Mouse (Mus musculus) lung, postnatal 0 days (tissue): ENCODE data around the gene Prdx6. TPM values are rescaled to one million over a fixed set of nuclear protein-coding genes. Genes with fewer than 3 reads are reported as not detected.

Source experiments
- ATAC-seq: fragments of 200-750 bp; cut with Nextera tagmentation; 2 replicates; pipeline ENCODE4 v1.8.0; 2017; ENCODE audit warnings: moderate library complexity
- DNase-seq: peaks from one replicate; pipeline ENCODE4 v3.0.0-alpha.2; 2016; ENCODE audit warnings: low spot score
- H3K27ac ChIP-seq: fragments of 300-500 bp; sonication (generic); 2 replicates; pipeline ENCODE4 v1.5.1; 2014; ENCODE audit warnings: antibody characterized with exemption, mild to moderate bottlenecking, low read length, mixed read lengths
- H3K27me3 ChIP-seq: fragments of 300-500 bp; sonication (generic); replicated peaks from 2 replicates; pipeline ENCODE4 v1.6.1; 2014; ENCODE audit warnings: low read length, mixed read lengths; ENCODE audit not compliant: insufficient read depth
- H3K36me3 ChIP-seq: fragments of 300-500 bp; sonication (generic); 2 replicates; pipeline ENCODE4 v1.6.1; 2014; ENCODE audit warnings: low read length, mixed read lengths; ENCODE audit not compliant: insufficient read depth
- H3K4me1 ChIP-seq: fragments of 300-500 bp; sonication (generic); 2 replicates; pipeline ENCODE4 v1.6.1; 2014; ENCODE audit warnings: antibody characterized with exemption, low read depth, low read length, mixed read lengths; ENCODE audit not compliant: insufficient read depth
- H3K4me2 ChIP-seq: fragments of 300-500 bp; sonication (generic); replicated peaks from 2 replicates; pipeline ENCODE4 v1.6.1; 2014; ENCODE audit warnings: low read depth, mild to moderate bottlenecking, low read length, moderate library complexity, mixed read lengths
- H3K4me3 ChIP-seq: fragments of 300-500 bp; sonication (generic); 2 replicates; pipeline ENCODE4 v1.5.1; 2014; ENCODE audit warnings: low read depth, low read length
- H3K9ac ChIP-seq: fragments of 300-500 bp; sonication (generic); replicated peaks from 2 replicates; pipeline ENCODE4 v1.6.1; 2014; ENCODE audit warnings: low read depth, mild to moderate bottlenecking
- H3K9me3 ChIP-seq: fragments of 300-500 bp; sonication (generic); 2 replicates; pipeline ENCODE4 v1.6.1; 2016; ENCODE audit warnings: low read length, mixed read lengths
- CTCF ChIP-seq: IDR thresholded peaks from 2 replicates; pipeline ENCODE4 v1.5.1; 2016; ENCODE audit warnings: antibody characterized with exemption, mild to moderate bottlenecking
- EP300 ChIP-seq: IDR thresholded peaks from 2 replicates; pipeline ENCODE4 v1.6.1; 2016; ENCODE audit warnings: antibody characterized with exemption, mild to moderate bottlenecking, control low read depth
- WGBS: fragments of 180-500 bp; shearing (Covaris S2); extraction: QIAGEN DNeasy Blood & Tissue Kit; methylation state at CpG from one replicate; pipeline ENCODE4 v1.1.7; 2014; 5-methylcytosine and 5-hydroxymethylcytosine counted together
- polyA plus RNA-seq: library from polyadenylated mRNA; unstranded; fragments of >200 nt; fragmentation: Nextera tagmentation; extraction: Ambion mirVana; gene quantifications from 2 replicates; pipeline ENCODE4 v1.2.1, GENCODE M21; 2015

The Prdx6 gene
- polyA plus RNA-seq, 1 experiment from 2014 or later, result 1,245 TPM

GRCm38 (mm10) chr1:161190253-161190910 is 60.6 kb downstream of the Prdx6 start:
- no peak overlapping the region for H3K9ac ChIP-seq
- TF ChIP-seq EP300, result no peak
- TF ChIP-seq CTCF, result no peak
- ATAC-seq (no peak), DNase-seq (no peak)
- no peak overlapping the region for H3K4me2 ChIP-seq
- H3K4me3 ChIP-seq, result no peak overlapping the region
- no peaks in the 10 kb centered on the region for H3K27me3 ChIP-seq
- H3K27ac ChIP-seq, result no peak overlapping the region
- 63% methylated on average over 9 of the region's 9 CpGs for WGBS
- H3K36me3 ChIP-seq, result no peaks in the 10 kb centered on the region
- no peaks in the 10 kb centered on the region for H3K9me3 ChIP-seq
- peaks cover 6% of the 10 kb centered on the region; the same call in 1 of the 2 replicates for H3K4me1 ChIP-seq

Other genes starting within 250 kb of the Prdx6 start
- gene Zbtb37, start 216.4 kb downstream of the Prdx6 start, polyA plus RNA-seq, result 4.5 and 6.4 TPM in 2 replicates
- gene Dars2, start 180.6 kb downstream of the Prdx6 start, polyA plus RNA-seq, result 10.9 TPM in 2 replicates
- 4.5 and 5.6 TPM in 2 replicates for gene Cenpl, start 180.5 kb downstream of the Prdx6 start, polyA plus RNA-seq
- 9.5 and 10.0 TPM in 2 replicates for gene Klhl20, start 119.7 kb downstream of the Prdx6 start, polyA plus RNA-seq
- gene Ankrd45, start 108.5 kb downstream of the Prdx6 start, polyA plus RNA-seq, result 1.3 and 2.2 TPM in 2 replicates
- 0.15 TPM in 1 of 2 replicates, not detected in the other for gene Tex50, start 91.9 kb downstream of the Prdx6 start, polyA plus RNA-seq
- gene Tnfsf4, start 144.2 kb upstream of the Prdx6 start, polyA plus RNA-seq, result not detected in 2 replicates
- gene Tnfsf18, start 243.4 kb upstream of the Prdx6 start, polyA plus RNA-seq, result 0.11 TPM in 1 of 2 replicates, not detected in the other